Mouse (Mus musculus) heart, embryonic 14.5 days (tissue): ENCODE data around the gene Rad18. TPM values are rescaled to one million over a fixed set of nuclear protein-coding genes. Genes with fewer than 3 reads are reported as not detected.
A peak's percentile ranks its signal among the peaks of the same experiment; 100 is the strongest.

Source experiments
- ATAC-seq: fragments of 200-750 bp; cut with Nextera tagmentation; 2 replicates; pipeline ENCODE4 v1.8.0; 2017; ENCODE audit warnings: low read depth, moderate TSS enrichment; ENCODE audit not compliant: insufficient number of reproducible peaks, insufficient read depth, low FRiP score
- H3K27ac ChIP-seq, 2 experiments: fragments of 200-500 bp in 1 of 2; fragments of 300-500 bp in 1 of 2; sonication (generic) in 1 of 2; replicated peaks in 1 of 2; 2 replicates each; pipeline ENCODE4 v1.5.1; 2012 to 2014; ENCODE audit warnings: low read depth in 2 of 2, low read length in 2 of 2, control low read depth in 1 of 2, mild to moderate bottlenecking in 1 of 2, mixed read lengths in 1 of 2; ENCODE audit not compliant: control insufficient read depth in 1 of 2, insufficient read depth in 1 of 2
- H3K27me3 ChIP-seq: fragments of 300-500 bp; sonication (generic); 2 replicates; pipeline ENCODE4 v1.6.1; 2014; ENCODE audit warnings: mild to moderate bottlenecking, low read length, control low read depth; ENCODE audit not compliant: control insufficient read depth, insufficient read depth
- H3K36me3 ChIP-seq: fragments of 300-500 bp; sonication (generic); 2 replicates; pipeline ENCODE4 v1.6.1; 2014; ENCODE audit warnings: mild to moderate bottlenecking, control low read depth, low read length, mixed read lengths; ENCODE audit not compliant: control insufficient read depth, insufficient read depth
- H3K4me1 ChIP-seq, 2 experiments: fragments of 200-500 bp in 1 of 2; fragments of 300-500 bp in 1 of 2; sonication (generic) in 1 of 2; 2 replicates each; pipeline ENCODE4 v1.6.1; 2012 to 2014; ENCODE audit warnings: low read length in 2 of 2, control low read depth in 1 of 2, mixed read lengths in 1 of 2; ENCODE audit not compliant: control insufficient read depth in 2 of 2, insufficient read depth in 2 of 2
- H3K4me2 ChIP-seq: fragments of 300-500 bp; sonication (generic); 2 replicates; pipeline ENCODE4 v1.6.1; 2014; ENCODE audit warnings: mild to moderate bottlenecking, low read length
- H3K4me3 ChIP-seq, 2 experiments: fragments of 200-500 bp in 1 of 2; fragments of 300-500 bp in 1 of 2; sonication (generic) in 1 of 2; 2 replicates each; pipeline ENCODE4 v1.5.1; 2012 to 2014; ENCODE audit warnings: low read length in 2 of 2, mild to moderate bottlenecking in 2 of 2, control low read depth in 1 of 2, low read depth in 1 of 2, moderate library complexity in 1 of 2; ENCODE audit not compliant: control insufficient read depth in 1 of 2, insufficient read depth in 1 of 2
- H3K9ac ChIP-seq: fragments of 300-500 bp; sonication (generic); 2 replicates; pipeline ENCODE4 v1.6.1; 2014; ENCODE audit warnings: mild to moderate bottlenecking, low read length
- H3K9me3 ChIP-seq: fragments of 300-500 bp; sonication (generic); 2 replicates; pipeline ENCODE4 v1.6.1; 2016; ENCODE audit warnings: low read length, control low read depth; ENCODE audit not compliant: control insufficient read depth
- WGBS: fragments of 180-500 bp; shearing (Covaris S2); extraction: QIAGEN DNeasy Blood & Tissue Kit; methylation state at CpG from one replicate; pipeline ENCODE4 v1.1.7; 2014; 5-methylcytosine and 5-hydroxymethylcytosine counted together
- polyA plus RNA-seq: library from polyadenylated mRNA; unstranded; fragments of >200 nt; fragmentation: Nextera tagmentation; extraction: Ambion mirVana; gene quantifications from 2 replicates; pipeline ENCODE4 v1.2.1, GENCODE M21; 2014

The Rad18 gene
- polyA plus RNA-seq, result 17.8 and 19.0 TPM in 2 replicates

DNA sequence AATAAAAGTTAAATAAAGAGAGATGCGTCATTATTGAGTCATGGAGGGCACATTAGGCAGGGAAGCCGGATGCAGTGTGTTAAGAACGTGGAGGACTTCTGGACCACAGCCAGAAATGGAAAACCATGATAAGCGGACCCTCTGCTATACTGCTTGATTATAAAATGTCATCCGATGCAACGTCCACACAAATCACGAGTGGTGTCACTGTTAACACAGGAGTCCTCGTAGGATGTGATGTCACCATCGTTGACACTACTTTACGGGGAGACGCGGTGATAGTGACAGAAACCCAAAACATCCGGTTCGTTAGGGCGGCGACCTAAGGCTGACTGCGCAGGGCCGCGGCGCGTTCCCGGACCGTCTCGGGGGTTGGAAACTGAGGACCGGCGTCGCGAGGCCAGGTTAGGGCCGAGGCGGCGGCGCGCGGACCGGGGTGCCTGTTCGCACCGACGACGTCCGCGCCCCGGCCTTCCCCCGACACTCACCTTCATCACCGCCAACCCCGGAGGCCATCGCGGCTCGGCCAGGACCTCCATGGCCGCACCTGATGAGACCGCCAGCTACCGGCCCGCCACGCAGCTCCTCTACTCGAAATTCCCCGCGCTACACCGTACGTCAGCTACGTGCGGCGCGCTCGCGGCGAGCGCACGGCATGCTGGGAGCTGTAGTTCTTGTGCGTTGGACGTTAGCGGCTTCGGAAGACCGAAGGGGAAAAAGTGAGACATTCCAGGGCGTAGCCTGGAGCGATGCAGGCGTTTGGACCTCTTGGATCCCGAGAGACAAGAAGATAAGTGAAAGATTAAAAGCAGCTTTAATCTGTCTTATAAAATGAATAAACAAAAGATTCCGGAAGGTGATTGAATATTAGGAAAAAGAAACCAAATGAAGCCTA, at the start of gene Rad18:
Rad18 (minus strand) TSS at position 631 of the 895 bp plus-strand sequence.
- peaks cover 9% of the 10 kb centered on the region for H3K36me3 ChIP-seq
- peak within 1 kb of the TSS; percentile 63 to 76 for H3K4me3 ChIP-seq
- H3K27ac ChIP-seq, result peak within 1 kb of the TSS; percentile 55 to 77; a peak in 3 of 4 replicates
- peak; percentile 93 for ATAC-seq
- peak within 1 kb of the TSS; percentile 86 for H3K9ac ChIP-seq
- H3K9me3 ChIP-seq, result no peaks in the 10 kb centered on the region
- no peaks in the 10 kb centered on the region; the same call in 1 of the 2 replicates for H3K27me3 ChIP-seq
- 0 out of 4 replicates have a peak, but pooled peaks cover 0 to 6% of the 10 kb centered on the region in 2 experiments for H3K4me1 ChIP-seq
- H3K4me2 ChIP-seq, result peak within 1 kb of the TSS; percentile 81
- WGBS, result under 1% methylated on average over 77 of the region's 77 CpGs

DNA sequence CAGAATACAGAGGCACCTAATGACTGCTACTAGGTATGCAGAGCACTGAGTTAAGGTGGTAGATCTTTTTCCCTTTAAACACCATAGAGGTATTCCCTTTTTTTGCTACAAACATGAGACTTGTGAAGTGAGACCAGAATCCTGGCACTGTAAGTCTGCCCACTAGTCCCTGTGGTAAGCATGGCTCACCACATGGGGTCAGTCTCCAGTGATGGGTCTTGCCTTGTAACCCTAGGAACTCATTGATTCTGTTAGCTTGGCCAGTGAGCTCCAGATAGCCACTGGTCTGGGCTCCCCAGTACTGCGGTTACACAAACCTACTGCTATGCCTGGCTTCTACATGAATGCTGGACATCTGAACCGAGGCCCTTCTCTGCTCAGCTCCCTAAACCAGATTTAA, 45.8 kb upstream of the Rad18 start:
- no peak overlapping the region for H3K4me2 ChIP-seq
- no peak overlapping the region for H3K27ac ChIP-seq
- ATAC-seq, result no peak
- 74% methylated on average over 2 of the region's 2 CpGs for WGBS
- H3K9ac ChIP-seq, result no peak overlapping the region
- no peak overlapping the region for H3K4me3 ChIP-seq
- no peaks in the 10 kb centered on the region for H3K9me3 ChIP-seq
- H3K27me3 ChIP-seq, result no peaks in the 10 kb centered on the region; the same call in 1 of the 2 replicates
- no peaks in the 10 kb centered on the region for H3K4me1 ChIP-seq
- H3K36me3 ChIP-seq, result no peaks in the 10 kb centered on the region

DNA sequence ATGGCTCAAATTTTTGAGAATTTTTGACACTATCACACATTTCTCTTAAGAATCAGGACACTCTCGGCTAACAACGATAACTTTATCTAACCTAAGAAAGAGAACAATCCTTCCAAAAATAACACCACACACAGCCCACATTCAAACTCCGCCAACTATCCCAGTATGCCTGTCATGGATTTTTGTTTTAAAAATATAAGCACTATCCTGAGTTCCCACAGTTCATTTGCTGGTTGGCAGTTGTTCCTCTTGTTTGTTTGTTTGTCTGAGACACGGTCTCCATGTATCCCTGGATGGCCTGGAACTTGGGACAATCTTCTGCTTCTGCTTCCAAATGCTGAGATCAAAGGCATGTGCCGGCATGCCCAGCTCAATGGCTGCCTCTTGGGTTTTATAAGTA, 45.3 kb upstream of the Rad18 start:
- Histone ChIP-seq H3K36me3 (no peaks in the 10 kb centered on the region), H3K4me3 (no peak overlapping the region), H3K9ac (no peak overlapping the region), H3K27me3 (no peaks in the 10 kb centered on the region; the same call in 1 of the 2 replicates), H3K9me3 (no peaks in the 10 kb centered on the region), H3K27ac (no peak overlapping the region), H3K4me2 (no peak overlapping the region), H3K4me1 (no peaks in the 10 kb centered on the region)
- no peak for ATAC-seq
- WGBS, result 66% methylated on average over 5 of the region's 5 CpGs

DNA sequence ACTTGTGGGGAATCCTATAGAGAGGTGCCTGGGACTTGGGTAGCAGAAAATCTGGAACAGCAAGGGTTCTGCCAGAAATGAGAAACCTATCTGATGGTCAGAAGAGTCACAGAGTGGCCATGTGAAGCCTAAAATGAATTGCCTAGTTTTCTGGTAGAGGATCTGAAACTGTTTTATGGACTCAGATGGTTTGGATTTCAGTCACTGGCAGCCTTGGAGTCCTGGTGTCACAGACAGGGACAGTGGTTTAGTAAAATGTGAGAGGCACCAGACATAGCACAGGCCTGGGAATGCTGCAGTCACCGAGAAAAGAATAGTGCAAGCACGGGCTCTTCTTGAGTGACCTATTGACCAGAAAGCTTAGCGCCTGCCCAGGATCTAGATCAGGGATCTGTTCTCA, 43.1 kb upstream of the Rad18 start:
- H3K4me1 ChIP-seq, result no peaks in the 10 kb centered on the region
- H3K9me3 ChIP-seq, result no peaks in the 10 kb centered on the region
- H3K4me3 ChIP-seq, result no peak overlapping the region
- WGBS, result 80% methylated on average over 3 of the region's 3 CpGs
- no peaks in the 10 kb centered on the region; the same call in 1 of the 2 replicates for H3K27me3 ChIP-seq
- H3K4me2 ChIP-seq, result no peak overlapping the region
- no peaks in the 10 kb centered on the region for H3K36me3 ChIP-seq
- no peak for ATAC-seq
- no peak overlapping the region for H3K27ac ChIP-seq
- H3K9ac ChIP-seq, result no peak overlapping the region

DNA sequence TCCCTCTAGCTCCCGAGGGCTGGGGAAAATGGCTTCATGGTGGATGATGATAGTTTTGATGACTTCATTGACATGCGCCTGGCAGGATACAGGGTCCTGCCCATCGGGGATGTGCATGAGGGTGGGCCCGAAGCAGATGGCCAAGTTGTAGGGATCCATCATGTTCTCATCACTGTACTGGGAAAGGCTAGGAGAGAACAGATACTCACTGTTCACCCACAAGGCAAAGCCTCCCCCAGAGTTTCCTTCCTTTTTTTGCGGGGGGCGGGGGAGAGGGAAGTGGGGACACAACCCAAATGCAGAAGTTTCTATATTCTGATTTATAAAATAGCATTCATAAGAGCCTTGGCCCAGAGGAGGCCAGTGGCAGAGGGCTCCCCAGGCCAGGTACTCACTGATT, 42.4 kb upstream of the Rad18 start:
- no peaks in the 10 kb centered on the region for H3K9me3 ChIP-seq
- H3K9ac ChIP-seq, result no peak overlapping the region
- no peak for ATAC-seq

DNA sequence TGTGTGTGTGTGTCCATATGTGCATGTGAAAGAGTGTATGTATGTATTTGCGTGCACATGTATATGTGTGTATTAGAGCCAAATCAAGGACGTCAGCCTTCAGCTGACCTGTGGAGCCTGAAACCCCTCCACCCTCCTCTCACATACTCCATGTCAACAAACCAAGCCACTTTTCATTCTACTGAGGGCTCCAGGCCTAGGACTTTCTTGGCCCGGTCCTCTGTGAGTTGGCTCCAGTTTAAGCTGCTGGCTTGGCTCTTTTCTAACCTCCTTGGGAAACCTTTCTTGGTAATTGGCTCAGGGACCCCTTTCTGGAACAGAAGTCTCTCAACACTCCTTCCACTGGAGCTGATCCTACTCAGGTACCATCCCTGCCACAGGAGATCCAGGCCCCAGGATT, 40.0 kb upstream of the Rad18 start:
- H3K27me3 ChIP-seq, result no peaks in the 10 kb centered on the region; the same call in 1 of the 2 replicates
- H3K36me3 ChIP-seq, result no peaks in the 10 kb centered on the region
- H3K9ac ChIP-seq, result no peak overlapping the region
- no peak overlapping the region for H3K4me2 ChIP-seq
- no peak for ATAC-seq
- no peaks in the 10 kb centered on the region for H3K4me1 ChIP-seq
- no peak overlapping the region for H3K4me3 ChIP-seq
- no peak overlapping the region for H3K27ac ChIP-seq
- H3K9me3 ChIP-seq, result 0 out of 2 replicates have a peak, but pooled peaks cover 4% of the 10 kb centered on the region
- WGBS, result 79% methylated on average over 3 of the region's 3 CpGs

More for the DNA sequence above, 42.4 kb upstream of the Rad18 start:
- no peak overlapping the region for H3K27ac ChIP-seq
- 80% methylated on average over 6 of the region's 6 CpGs for WGBS
- no peaks in the 10 kb centered on the region for H3K4me1 ChIP-seq
- H3K4me2 ChIP-seq, result no peak overlapping the region
- no peak overlapping the region for H3K4me3 ChIP-seq
- H3K27me3 ChIP-seq, result no peaks in the 10 kb centered on the region; the same call in 1 of the 2 replicates
- no peaks in the 10 kb centered on the region for H3K36me3 ChIP-seq

DNA sequence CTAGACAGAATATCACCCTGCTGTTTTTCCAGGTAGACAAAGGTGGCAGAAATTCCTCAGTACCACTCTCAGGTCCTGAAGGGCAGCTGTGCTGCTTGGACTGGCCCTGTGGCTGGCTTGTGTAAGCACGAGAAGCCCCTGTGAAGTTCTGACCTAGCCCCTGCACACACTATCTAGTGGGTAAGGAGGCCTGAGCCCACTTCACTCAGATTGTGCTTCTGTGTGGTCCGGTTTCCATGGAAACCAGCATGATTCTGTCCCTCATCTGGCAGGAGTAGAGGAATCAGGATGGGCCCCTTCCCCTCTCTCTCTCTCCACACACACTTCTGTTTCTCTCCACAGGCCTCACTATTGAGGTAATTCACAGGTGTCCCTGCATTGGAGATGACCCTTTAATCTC, 38.6 kb upstream of the Rad18 start:
- Histone ChIP-seq H3K9me3 (0 out of 2 replicates have a peak, but pooled peaks cover 4% of the 10 kb centered on the region), H3K27me3 (no peaks in the 10 kb centered on the region; the same call in 1 of the 2 replicates), H3K4me3 (no peak overlapping the region), H3K27ac (no peak overlapping the region), H3K4me1 (no peaks in the 10 kb centered on the region), H3K9ac (no peak overlapping the region), H3K36me3 (no peaks in the 10 kb centered on the region), H3K4me2 (no peak overlapping the region)
- no peak for ATAC-seq
- WGBS, result 78% methylated on average over 2 of the region's 2 CpGs
